Mouse (Mus musculus) hindbrain, embryonic 13.5 days (tissue): ENCODE measurements at regions not wholly inside any gene's neighbourhood (a gene's known extent, or its start where the extent isn't known, plus 50 kb on each side); places are given as distances from the start of the nearest gene placed in this dataset.

ENCODE experiments used
- ATAC-seq: fragments of 200-750 bp; cut with Nextera tagmentation; 2 replicates; pipeline ENCODE4 v1.8.0; 2017; ENCODE audit warnings: moderate TSS enrichment; ENCODE audit not compliant: low FRiP score
- H3K27ac ChIP-seq: fragments of 300-500 bp; sonication (generic); 2 replicates; pipeline ENCODE4 v1.5.1; 2015; ENCODE audit warnings: inconsistent platforms, mild to moderate bottlenecking, moderate library complexity
- H3K27me3 ChIP-seq: fragments of 300-500 bp; sonication (generic); 2 replicates; pipeline ENCODE4 v1.6.1; 2015; ENCODE audit warnings: mild to moderate bottlenecking, inconsistent platforms
- H3K36me3 ChIP-seq: fragments of 300-500 bp; sonication (generic); 2 replicates; pipeline ENCODE4 v1.6.1; 2015; ENCODE audit warnings: mild to moderate bottlenecking, inconsistent platforms
- H3K4me1 ChIP-seq: fragments of 300-500 bp; sonication (generic); replicated peaks from 2 replicates; pipeline ENCODE4 v1.6.1; 2015; ENCODE audit warnings: inconsistent platforms
- H3K4me2 ChIP-seq: fragments of 300-500 bp; sonication (generic); 2 replicates; pipeline ENCODE4 v1.6.1; 2015; ENCODE audit warnings: inconsistent platforms, mild to moderate bottlenecking, moderate library complexity
- H3K4me3 ChIP-seq: fragments of 300-500 bp; sonication (generic); 2 replicates; pipeline ENCODE4 v1.5.1; 2015; ENCODE audit warnings: mild to moderate bottlenecking, inconsistent platforms
- H3K9ac ChIP-seq: fragments of 300-500 bp; sonication (generic); 2 replicates; pipeline ENCODE4 v1.6.1; 2015; ENCODE audit warnings: mild to moderate bottlenecking, inconsistent platforms
- H3K9me3 ChIP-seq: fragments of 300-500 bp; sonication (generic); 2 replicates; pipeline ENCODE4 v1.6.1; 2016; ENCODE audit warnings: inconsistent platforms
- WGBS: fragments of 180-500 bp; shearing (Covaris S2); methylation state at CpG from one replicate; pipeline ENCODE4 v1.1.7; 2015; 5-methylcytosine and 5-hydroxymethylcytosine counted together

GRCm38 (mm10) chr11:34153749-34154525 lies 54.0 kb downstream of the Foxi1 start:
- H3K9me3 ChIP-seq = no peaks in the 10 kb centered on the region
- 91% methylated on average over 5 of the region's 5 CpGs for WGBS
- H3K36me3 ChIP-seq = no peaks in the 10 kb centered on the region
- H3K4me3 ChIP-seq = no peak overlapping the region
- H3K27me3 ChIP-seq = no peaks in the 10 kb centered on the region
- no peak overlapping the region for H3K27ac ChIP-seq
- no peak overlapping the region for H3K4me2 ChIP-seq
- H3K9ac ChIP-seq = no peak overlapping the region
- no peak for ATAC-seq
- H3K4me1 ChIP-seq = no peaks in the 10 kb centered on the region

GRCm38 (mm10) chr11:34149370-34149976 lies 51.1 kb upstream of the 4930469K13Rik start:
- H3K4me3 ChIP-seq = no peak overlapping the region
- WGBS = 38% methylated on average over 5 of the region's 5 CpGs
- no peak overlapping the region for H3K27ac ChIP-seq
- peak; percentile 73 for ATAC-seq
- no peaks in the 10 kb centered on the region for H3K4me1 ChIP-seq
- no peaks in the 10 kb centered on the region for H3K36me3 ChIP-seq
- no peaks in the 10 kb centered on the region for H3K9me3 ChIP-seq
- H3K4me2 ChIP-seq = no peak overlapping the region
- no peak overlapping the region for H3K9ac ChIP-seq
- no peaks in the 10 kb centered on the region for H3K27me3 ChIP-seq
